Mouse (Mus musculus) intestine, embryonic 14.5 days (tissue): ENCODE measurements around the gene Rpusd1. TPM values are rescaled to one million over a fixed set of nuclear protein-coding genes. Genes with fewer than 3 reads are reported as not detected.

Experiments
- ATAC-seq: fragments of 200-750 bp; cut with Nextera tagmentation; replicated peaks from 2 replicates; pipeline ENCODE4 v1.8.0; 2017; ENCODE audit warnings: low read depth, moderate number of reproducible peaks, moderate TSS enrichment, moderate library complexity; ENCODE audit not compliant: low FRiP score, low TSS enrichment
- DNase-seq: peaks from one replicate; pipeline ENCODE4 v3.0.0-alpha.2; 2018; ENCODE audit warnings: low spot score
- H3K27ac ChIP-seq: fragments of 300-500 bp; sonication (generic); 2 replicates; pipeline ENCODE4 v1.5.1; 2014; ENCODE audit warnings: low read depth, mild to moderate bottlenecking, control low read depth
- H3K27me3 ChIP-seq: fragments of 300-500 bp; sonication (generic); replicated peaks from 2 replicates; pipeline ENCODE4 v1.6.1; 2014; ENCODE audit warnings: low read length, control low read depth; ENCODE audit not compliant: control insufficient read depth, insufficient read depth
- H3K36me3 ChIP-seq: fragments of 300-500 bp; sonication (generic); 2 replicates; pipeline ENCODE4 v1.6.1; 2014; ENCODE audit warnings: low read length, control low read depth; ENCODE audit not compliant: control insufficient read depth, insufficient read depth
- H3K4me1 ChIP-seq: fragments of 300-500 bp; sonication (generic); replicated peaks from 2 replicates; pipeline ENCODE4 v1.6.1; 2014; ENCODE audit warnings: low read length, control low read depth, mixed read lengths; ENCODE audit not compliant: control insufficient read depth, insufficient read depth
- H3K4me2 ChIP-seq: fragments of 300-500 bp; sonication (generic); 2 replicates; pipeline ENCODE4 v1.6.1; 2014; ENCODE audit warnings: low read length
- H3K4me3 ChIP-seq: fragments of 300-500 bp; sonication (generic); 2 replicates; pipeline ENCODE4 v1.5.1; 2014; ENCODE audit warnings: low read depth, low read length, control low read depth, mixed read lengths
- H3K9ac ChIP-seq: fragments of 300-500 bp; sonication (generic); 2 replicates; pipeline ENCODE4 v1.6.1; 2014; ENCODE audit warnings: mild to moderate bottlenecking, low read length
- H3K9me3 ChIP-seq: fragments of 300-500 bp; sonication (generic); 2 replicates; pipeline ENCODE4 v1.6.1; 2016; ENCODE audit warnings: low read length, control low read depth; ENCODE audit not compliant: control insufficient read depth
- WGBS: fragments of 180-500 bp; shearing (Covaris S2); extraction: QIAGEN DNeasy Blood & Tissue Kit; methylation state at CpG from one replicate; pipeline ENCODE4 v1.1.7; 2014; 5-methylcytosine and 5-hydroxymethylcytosine counted together
- microRNA-seq: library from miRNA; unstranded; fragments of <30 nt; microRNA quantifications from one replicate; pipeline ENCODE4, GENCODE M21; 2016
- polyA plus RNA-seq: library from polyadenylated mRNA; unstranded; fragments of >200 nt; fragmentation: Nextera tagmentation; extraction: Ambion mirVana; gene quantifications from 2 replicates; pipeline ENCODE4 v1.2.1, GENCODE M21; 2014

Rpusd1 gene
- polyA plus RNA-seq, 1 experiment from 2014 or later = 23.7 TPM

DNA sequence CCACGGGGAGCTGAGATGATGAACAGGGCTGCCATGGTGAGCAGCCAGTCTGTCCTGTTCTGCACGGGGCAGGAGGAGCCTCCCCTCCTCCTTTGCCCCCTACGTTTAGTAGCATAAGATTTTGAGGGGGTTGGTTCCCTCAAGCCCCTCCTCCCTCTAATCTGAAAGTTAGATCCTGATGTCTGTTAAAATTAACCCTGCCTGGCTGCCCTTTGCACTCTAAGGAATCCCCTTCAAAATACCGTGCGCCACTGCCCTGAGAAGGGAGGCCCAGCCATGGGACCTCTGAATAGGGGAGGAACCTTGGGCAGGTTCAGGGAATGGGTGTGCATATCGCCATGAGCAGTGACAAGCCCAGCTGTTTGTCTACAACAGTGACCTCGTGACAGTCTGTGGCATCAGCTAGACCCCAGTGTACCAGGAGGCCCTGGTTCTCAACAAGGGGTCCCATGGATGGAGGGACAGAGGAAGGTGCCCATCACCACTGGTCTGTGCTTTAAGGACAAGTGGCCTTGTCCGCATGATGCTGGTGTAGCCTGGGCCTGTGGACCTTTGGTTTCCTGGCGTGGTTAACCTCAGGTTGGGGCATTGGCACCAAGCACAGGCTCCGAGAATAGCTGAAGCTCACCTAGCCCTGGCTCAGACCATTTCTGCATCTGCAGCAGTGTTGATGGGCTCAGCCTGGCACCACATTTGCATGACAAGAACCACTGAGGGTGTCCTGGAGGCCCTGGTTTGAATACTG lies 48.0 kb downstream of the Rpusd1 start:
- no peak overlapping the region for H3K9ac ChIP-seq
- ATAC-seq (no peak), DNase-seq (no peak)
- no peaks in the 10 kb centered on the region for H3K27me3 ChIP-seq
- H3K4me2 ChIP-seq = no peak overlapping the region
- H3K4me1 ChIP-seq = peaks cover 9% of the 10 kb centered on the region
- peaks cover 16% of the 10 kb centered on the region for H3K36me3 ChIP-seq
- no peak overlapping the region for H3K27ac ChIP-seq
- H3K9me3 ChIP-seq = no peaks in the 10 kb centered on the region
- H3K4me3 ChIP-seq = no peak overlapping the region
- WGBS = 78% methylated on average over 10 of the region's 10 CpGs

GRCm38 (mm10) chr17:25777948-25778347 lies 50.5 kb downstream of the Rpusd1 start:
- peaks cover 9% of the 10 kb centered on the region for H3K4me1 ChIP-seq

More at GRCm38 (mm10) chr17:25777948-25778347, 50.5 kb downstream of the Rpusd1 start:
- Histone ChIP-seq H3K4me2 (no peak overlapping the region), H3K9me3 (no peaks in the 10 kb centered on the region), H3K36me3 (peaks cover 39% of the 10 kb centered on the region), H3K27me3 (no peaks in the 10 kb centered on the region), H3K4me3 (no peak overlapping the region), H3K9ac (no peak overlapping the region), H3K27ac (no peak overlapping the region)
- DNase-seq (no peak), ATAC-seq (no peak)
- WGBS = 93% methylated on average over 5 of the region's 5 CpGs

Small RNA genes within 50 kb of the gene (microRNA-seq; reads per million reads assigned to microRNA genes)
- gene Gm25083 (not detected), gene Mir6966 (0.25 reads per million)

Other genes starting within 250 kb of the Rpusd1 start
- 0.19 and 0.36 TPM in 2 replicates for gene Sstr5, start 230.4 kb upstream of the Rpusd1 start, polyA plus RNA-seq
- gene Sox8, start 157.0 kb upstream of the Rpusd1 start, polyA plus RNA-seq = 9.1 and 9.4 TPM in 2 replicates
- 31.3 and 33.5 TPM in 2 replicates for gene Lmf1, start 148.6 kb upstream of the Rpusd1 start, polyA plus RNA-seq
- gene Gng13, start 10.5 kb upstream of the Rpusd1 start, polyA plus RNA-seq = 2.4 and 2.7 TPM in 2 replicates
- 22.2 and 23.0 TPM in 2 replicates for gene Chtf18, start 251 bp upstream of the Rpusd1 start, polyA plus RNA-seq
- gene Mslnl, start 8.4 kb downstream of the Rpusd1 start, polyA plus RNA-seq = 0.08 TPM in 1 of 2 replicates, not detected in the other
- gene Msln, start 26.7 kb downstream of the Rpusd1 start, polyA plus RNA-seq = 10.5 and 12.9 TPM in 2 replicates
- 25.2 and 29.3 TPM in 2 replicates for gene Narfl, start 46.1 kb downstream of the Rpusd1 start, polyA plus RNA-seq
- 57.2 and 67.8 TPM in 2 replicates for gene Haghl, start 58.0 kb downstream of the Rpusd1 start, polyA plus RNA-seq
- gene Ccdc78, start 58.9 kb downstream of the Rpusd1 start, polyA plus RNA-seq = 0.28 TPM in 2 replicates
- gene Fam173a, start 65.2 kb downstream of the Rpusd1 start, polyA plus RNA-seq = 93.5 and 93.8 TPM in 2 replicates
- gene AC134908.4, start 68.0 kb downstream of the Rpusd1 start, polyA plus RNA-seq = 0.34 TPM in 1 of 2 replicates, not detected in the other
- gene Metrn, start 69.5 kb downstream of the Rpusd1 start, polyA plus RNA-seq = 8.6 and 9.2 TPM in 2 replicates
- 3.9 and 4.7 TPM in 2 replicates for gene Fbxl16, start 81.4 kb downstream of the Rpusd1 start, polyA plus RNA-seq
- gene Wdr24, start 96.0 kb downstream of the Rpusd1 start, polyA plus RNA-seq = 29.4 and 30.8 TPM in 2 replicates
- 39.5 and 40.2 TPM in 2 replicates for gene Jmjd8, start 101.2 kb downstream of the Rpusd1 start, polyA plus RNA-seq
- 345 and 350 TPM in 2 replicates for gene Stub1, start 105.7 kb downstream of the Rpusd1 start, polyA plus RNA-seq
- 1.3 and 1.5 TPM in 2 replicates for gene Rhbdl1, start 109.6 kb downstream of the Rpusd1 start, polyA plus RNA-seq
- 1.6 and 2.3 TPM in 2 replicates for gene Gm20683, start 114.1 kb downstream of the Rpusd1 start, polyA plus RNA-seq
- 10.4 and 11.5 TPM in 2 replicates for gene Rhot2, start 117.2 kb downstream of the Rpusd1 start, polyA plus RNA-seq
- gene Wdr90, start 133.8 kb downstream of the Rpusd1 start, polyA plus RNA-seq = 18.2 and 19.8 TPM in 2 replicates
- gene Mcrip2, start 141.1 kb downstream of the Rpusd1 start, polyA plus RNA-seq = 44.1 and 61.2 TPM in 2 replicates
- 63.2 and 64.1 TPM in 2 replicates for gene Mettl26, start 147.4 kb downstream of the Rpusd1 start, polyA plus RNA-seq
- gene Wfikkn1, start 153.2 kb downstream of the Rpusd1 start, polyA plus RNA-seq = 0.40 and 0.69 TPM in 2 replicates
- gene Rab40c, start 192.1 kb downstream of the Rpusd1 start, polyA plus RNA-seq = 14.2 and 14.6 TPM in 2 replicates
- gene Pigq, start 217.3 kb downstream of the Rpusd1 start, polyA plus RNA-seq = 59.9 and 60.8 TPM in 2 replicates
- gene Nhlrc4, start 217.3 kb downstream of the Rpusd1 start, polyA plus RNA-seq = not detected in 2 replicates
- gene A930017K11Rik, start 224.9 kb downstream of the Rpusd1 start, polyA plus RNA-seq = 0.28 TPM in 1 of 2 replicates, not detected in the other